Mouse (Mus musculus) R1 (cell line): ENCODE measurements around the gene Olfr411.

Experiments
- DNase-seq: peaks from one replicate; pipeline ENCODE4 v3.0.0-alpha.2; 2018; ENCODE audit warnings: low read depth, low spot score

Gene Olfr411

GRCm38 (mm10) chr11:74352550-74352949, at the start of gene Olfr411:
Olfr411 (minus strand) TSS chr11:74352650.
- DNase-seq, result no peak

GRCm38 (mm10) chr11:74402126-74402525, 49.7 kb upstream of the Olfr411 start:
- DNase-seq, result no peak

- no peak for DNase-seq
These were observed 43.1 kb upstream of the Olfr411 start for GRCm38 (mm10) chr11:74395583-74395982.

- no peak for DNase-seq
These were observed 41.0 kb upstream of the Olfr411 start for GRCm38 (mm10) chr11:74393489-74393888.

- DNase-seq, result no peak
These were observed 40.5 kb upstream of the Olfr411 start for GRCm38 (mm10) chr11:74392903-74393302.

- DNase-seq, result no peak
These were observed 39.4 kb upstream of the Olfr411 start for GRCm38 (mm10) chr11:74391899-74392298.

GRCm38 (mm10) chr11:74387203-74387602, 34.8 kb upstream of the Olfr411 start:
- no peak for DNase-seq

- DNase-seq, result no peak
These were observed 33.2 kb upstream of the Olfr411 start for GRCm38 (mm10) chr11:74385674-74386073.

GRCm38 (mm10) chr11:74379166-74379873, 26.9 kb upstream of the Olfr411 start:
- DNase-seq, result no peak

GRCm38 (mm10) chr11:74376847-74377246, 24.4 kb upstream of the Olfr411 start:
- peak; percentile 69 for DNase-seq

GRCm38 (mm10) chr11:74371393-74372100, 19.1 kb upstream of the Olfr411 start:
- DNase-seq, result peak; percentile 82

GRCm38 (mm10) chr11:74361769-74362168, 9.3 kb upstream of the Olfr411 start, which contains the start of gene Olfr412:
Olfr412 (plus strand) TSS chr11:74362069.
- no peak for DNase-seq

GRCm38 (mm10) chr11:74337931-74338330, 14.5 kb downstream of the Olfr411 start, which contains the start of gene Olfr410:
Olfr410 (minus strand) TSS chr11:74338031.
- DNase-seq, result no peak

GRCm38 (mm10) chr11:74328781-74329180, 23.7 kb downstream of the Olfr411 start:
- no peak for DNase-seq

GRCm38 (mm10) chr11:74326044-74326443, 26.4 kb downstream of the Olfr411 start:
- no peak for DNase-seq
